Mouse (Mus musculus): Measurements from ENCODE around the gene Ryr1.
A peak's percentile ranks its signal among the peaks of the same experiment; 100 is the strongest.

Gene Ryr1

GRCm38 (mm10) chr7:28957997-28958725, 166.8 kb downstream of the Ryr1 start:
- no peak for DNase-seq

- DNase-seq: no peak
These were observed 167.7 kb downstream of the Ryr1 start for GRCm38 (mm10) chr7:28957286-28957685.

- no peak for DNase-seq
These were observed 168.7 kb downstream of the Ryr1 start for GRCm38 (mm10) chr7:28956270-28956669.

- DNase-seq: no peak
These were observed 169.6 kb downstream of the Ryr1 start for GRCm38 (mm10) chr7:28955295-28955897.

- DNase-seq: no peak
These were observed 170.2 kb downstream of the Ryr1 start for GRCm38 (mm10) chr7:28954773-28955172.

GRCm38 (mm10) chr7:28953476-28954376, 171.3 kb downstream of the Ryr1 start:
- peak; percentile 56 for DNase-seq
